Mouse (Mus musculus): ENCODE results near the gene Cdk6. TPM values are rescaled to one million over a fixed set of nuclear protein-coding genes. Genes with fewer than 3 reads are reported as not detected.
"Not testable (repeated sequence)": the region's sequence is repeated elsewhere in the genome, so short reads cannot be mapped to it uniquely, and the experiment has no call there.

The Cdk6 gene
- polyA plus RNA-seq, 1 experiment from 2014 or later, result 21.6 TPM

DNA sequence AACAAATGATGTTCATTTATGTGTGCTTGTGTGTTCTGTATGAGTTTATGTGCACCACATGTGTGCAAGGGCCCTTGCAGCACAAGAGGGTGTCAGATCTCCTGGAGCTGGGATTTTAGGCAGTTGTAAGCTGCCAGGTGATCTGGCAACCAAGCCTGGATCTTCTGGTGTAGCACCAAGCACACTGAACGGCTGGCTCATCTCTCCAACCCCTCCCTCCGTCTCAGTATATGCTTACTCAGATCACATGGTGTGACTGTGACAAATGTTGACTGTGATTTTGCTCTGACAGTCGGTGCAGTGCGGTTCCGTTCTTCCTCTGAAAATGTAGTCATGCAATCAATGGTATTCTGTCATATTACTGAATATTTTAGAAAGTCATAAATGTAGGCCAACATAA, 45.9 kb downstream of the Cdk6 start:
- 60% methylated on average over 5 of the region's 5 CpGs for WGBS
- Histone ChIP-seq H3K36me3 (no peaks in the 10 kb centered on the region), H3K27me3 (ENCODE audit: low read depth, poor library complexity, severe bottlenecking) (no peaks in the 10 kb centered on the region)

DNA sequence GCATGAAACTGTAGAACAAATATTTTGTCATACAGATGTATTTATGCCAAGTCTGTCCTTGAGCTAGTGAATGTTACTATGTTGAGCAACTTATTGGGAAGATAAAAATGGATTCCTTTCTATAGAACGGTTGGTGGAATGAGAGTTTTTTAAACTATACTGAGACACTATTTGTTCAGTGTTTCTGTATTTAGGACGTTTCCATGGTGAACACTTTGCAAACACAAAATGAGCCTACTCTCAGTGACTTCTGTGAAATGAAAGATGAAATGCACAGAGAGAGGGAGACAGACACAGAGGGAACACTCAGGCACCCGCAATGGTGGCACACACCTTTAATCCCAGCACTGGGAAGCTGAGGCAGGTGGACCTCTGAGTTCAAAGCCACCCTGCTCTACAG, 51.6 kb downstream of the Cdk6 start:
- no peak for DNase-seq (ENCODE audit: low spot score)
- WGBS, result 90% methylated on average over 3 of the region's 3 CpGs
- no peaks in the 10 kb centered on the region for H3K27me3 ChIP-seq (ENCODE audit: low read depth, poor library complexity, severe bottlenecking)
- 0 out of 2 replicates have a peak, but pooled peaks cover 2% of the 10 kb centered on the region for H3K36me3 ChIP-seq
- no peak overlapping the region for H3K27ac ChIP-seq (replicated peaks)
- no peaks in the 10 kb centered on the region for H3K9me3 ChIP-seq (replicated peaks)
- no peak overlapping the region for H3K4me3 ChIP-seq
- peaks cover 19% of the 10 kb centered on the region; the same call in 1 of the 2 replicates for H3K4me1 ChIP-seq

More for the DNA sequence above, 45.9 kb downstream of the Cdk6 start:
- Histone ChIP-seq H3K4me3 (no peak overlapping the region), H3K4me1 (peaks cover 15% of the 10 kb centered on the region), H3K27ac (replicated peaks) (no peak overlapping the region), H3K9me3 (replicated peaks) (no peaks in the 10 kb centered on the region)
- no peak for DNase-seq (ENCODE audit: low spot score)

DNA sequence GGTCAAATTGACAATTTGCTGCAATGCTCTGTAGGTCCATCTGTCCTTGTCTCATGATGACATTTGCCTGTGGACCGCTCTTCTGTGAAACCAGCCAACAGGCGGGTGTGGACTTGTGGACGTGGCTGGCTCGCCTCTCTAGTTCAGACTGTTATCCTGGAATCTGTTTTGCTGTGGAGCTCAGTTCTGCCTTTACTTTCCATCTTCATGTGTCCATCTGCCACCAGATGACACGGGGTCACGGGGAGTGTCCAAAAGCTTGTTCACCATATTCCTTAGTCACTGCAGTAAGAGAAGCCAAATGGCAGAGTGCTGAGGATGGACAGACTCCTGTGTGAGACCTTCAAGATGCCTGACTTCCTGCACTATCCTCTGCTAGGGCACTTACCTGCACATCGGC, 52.9 kb downstream of the Cdk6 start:
- 89% methylated on average over 7 of the region's 7 CpGs for WGBS
- Histone ChIP-seq H3K27ac (replicated peaks) (peak overlapping the region; percentile 55; the same call in 1 of the 2 replicates), H3K4me3 (no peak overlapping the region), H3K4me1 (peaks cover 19% of the 10 kb centered on the region; the same call in 1 of the 2 replicates), H3K9me3 (replicated peaks) (no peaks in the 10 kb centered on the region), H3K36me3 (0 out of 2 replicates have a peak, but pooled peaks cover 2% of the 10 kb centered on the region), H3K27me3 (ENCODE audit: low read depth, poor library complexity, severe bottlenecking) (no peaks in the 10 kb centered on the region)
- no peak for DNase-seq (ENCODE audit: low spot score)

DNA sequence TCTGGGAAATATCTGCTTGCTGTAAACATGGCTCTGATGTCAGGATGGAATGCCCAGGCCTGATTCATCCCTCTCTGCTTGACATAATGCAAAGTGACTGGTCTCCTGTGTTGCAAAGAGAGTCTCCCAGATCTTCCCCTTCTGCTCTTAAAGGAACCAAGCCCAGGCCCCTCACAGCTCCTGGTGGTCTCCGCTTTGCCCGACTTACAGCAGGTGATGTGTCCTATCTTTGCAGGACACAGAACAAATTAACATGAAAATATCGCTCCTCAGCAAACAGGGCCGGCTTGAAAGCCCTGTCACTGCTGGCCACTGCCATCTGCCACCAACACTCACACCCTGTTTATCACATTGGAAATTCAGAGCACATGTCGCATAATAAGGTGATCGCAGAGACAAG, 53.7 kb downstream of the Cdk6 start:
- Histone ChIP-seq H3K4me1 (peaks cover 19% of the 10 kb centered on the region; the same call in 1 of the 2 replicates), H3K27me3 (ENCODE audit: low read depth, poor library complexity, severe bottlenecking) (no peaks in the 10 kb centered on the region), H3K9me3 (replicated peaks) (no peaks in the 10 kb centered on the region), H3K36me3 (0 out of 2 replicates have a peak, but pooled peaks cover 2% of the 10 kb centered on the region), H3K27ac (replicated peaks) (peak overlapping the region; percentile 69), H3K4me3 (no peak overlapping the region)
- peak; percentile 24 for DNase-seq (ENCODE audit: low spot score)
- WGBS, result 64% methylated on average over 6 of the region's 6 CpGs

DNA sequence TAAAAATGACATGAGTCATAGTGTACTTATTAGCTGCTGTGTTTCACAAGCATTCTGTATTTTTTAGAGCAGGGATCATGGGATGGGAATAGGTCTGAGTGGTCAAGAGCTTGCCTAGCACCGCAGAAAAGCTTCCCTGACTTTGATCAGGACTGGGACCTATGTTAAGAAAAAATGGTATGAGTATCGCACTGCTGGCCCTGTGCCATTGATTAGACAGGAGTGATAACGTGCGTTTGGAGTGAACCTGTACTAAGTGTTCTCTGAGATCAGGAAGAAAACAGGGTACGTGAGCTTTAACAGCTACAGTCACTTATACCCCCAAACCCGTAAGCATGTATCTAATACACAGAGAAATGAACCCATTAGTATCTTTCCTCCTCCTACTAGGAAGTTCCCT, 54.9 kb downstream of the Cdk6 start:
- WGBS, result 95% methylated on average over 6 of the region's 6 CpGs
- no peak overlapping the region for H3K4me3 ChIP-seq
- no peaks in the 10 kb centered on the region for H3K9me3 ChIP-seq (replicated peaks)
- peaks cover 19% of the 10 kb centered on the region; the same call in 1 of the 2 replicates for H3K4me1 ChIP-seq
- no peak for DNase-seq (ENCODE audit: low spot score)
- 0 out of 2 replicates have a peak, but pooled peaks cover 2% of the 10 kb centered on the region for H3K36me3 ChIP-seq
- peak overlapping the region; percentile 69; the same call in 1 of the 2 replicates for H3K27ac ChIP-seq (replicated peaks)
- H3K27me3 ChIP-seq (ENCODE audit: low read depth, poor library complexity, severe bottlenecking), result no peaks in the 10 kb centered on the region

DNA sequence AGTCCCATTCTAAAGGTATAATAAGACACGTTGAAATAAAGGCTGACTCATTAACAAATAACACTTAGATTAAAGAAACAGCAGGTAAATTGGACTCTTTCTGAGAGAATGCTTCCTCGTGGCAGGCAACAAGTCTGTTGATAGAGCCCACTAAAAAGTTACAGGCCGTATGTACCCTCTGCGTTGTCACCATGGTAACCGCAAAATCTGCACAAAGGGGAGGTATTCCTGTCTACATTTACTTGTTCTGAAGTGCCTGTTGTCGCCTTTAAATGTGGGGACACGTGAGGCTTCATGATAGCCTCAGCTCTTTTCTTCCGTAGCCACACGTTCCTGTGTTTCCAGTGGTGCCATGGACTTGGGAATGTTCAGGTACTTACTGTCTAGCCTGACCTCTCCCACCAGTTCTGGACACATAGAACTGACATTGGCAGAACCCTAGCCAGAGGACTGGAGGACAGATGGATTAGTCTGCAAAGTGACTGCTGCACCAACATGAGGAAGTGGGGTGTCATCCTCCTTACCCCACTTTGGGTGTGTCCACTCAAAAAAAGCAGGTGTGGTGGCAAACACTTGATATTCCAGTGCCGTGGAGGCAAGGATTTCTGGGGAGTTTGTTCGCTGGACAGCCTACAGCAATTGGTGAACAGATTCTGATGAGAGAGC, 55.8 kb downstream of the Cdk6 start:
- no peak for DNase-seq (ENCODE audit: low spot score)
- Histone ChIP-seq H3K4me3 (no peak overlapping the region), H3K9me3 (replicated peaks) (no peaks in the 10 kb centered on the region), H3K27ac (replicated peaks) (no peak overlapping the region), H3K36me3 (0 out of 2 replicates have a peak, but pooled peaks cover 2% of the 10 kb centered on the region), H3K4me1 (peaks cover 19% of the 10 kb centered on the region; the same call in 1 of the 2 replicates), H3K27me3 (ENCODE audit: low read depth, poor library complexity, severe bottlenecking) (no peaks in the 10 kb centered on the region)
- whole genome bisulfite sequencing, result 86% methylated on average over 11 of the region's 11 CpGs

DNA sequence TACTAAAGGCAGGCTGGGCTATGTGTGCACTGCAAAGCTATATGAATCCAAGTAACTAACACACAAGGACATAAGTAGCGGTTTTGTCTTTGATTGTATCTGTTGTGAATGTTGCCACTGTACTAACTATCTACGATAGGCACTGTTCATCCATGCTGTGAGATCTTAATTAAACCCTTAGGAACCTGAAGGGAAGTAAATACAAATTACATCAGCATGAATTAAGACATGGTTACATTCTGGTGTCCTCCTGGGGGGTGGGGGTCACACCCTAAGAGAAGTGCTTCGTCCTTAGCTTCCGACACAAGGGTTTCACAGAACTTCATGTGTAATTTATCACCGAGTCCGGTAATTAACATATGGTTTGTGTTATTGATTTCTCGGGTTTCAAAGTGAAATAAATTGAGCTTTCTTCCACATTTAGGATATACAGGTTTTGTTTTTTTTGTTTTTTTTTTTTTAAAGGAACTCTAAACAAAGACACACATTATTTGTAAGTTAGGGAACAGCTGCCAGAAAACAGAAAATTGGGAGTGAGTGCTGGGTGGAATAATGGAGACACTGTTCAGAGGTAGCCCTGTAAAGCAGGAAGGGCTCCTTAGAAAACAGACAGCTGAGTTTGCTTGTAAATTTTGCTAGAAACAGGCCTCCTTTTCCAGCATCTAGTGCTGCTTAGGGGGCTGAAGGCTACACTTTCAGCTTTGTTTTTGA, 58.7 kb downstream of the Cdk6 start:
- peaks cover 10% of the 10 kb centered on the region; the same call in 1 of the 2 replicates for H3K4me1 ChIP-seq
- H3K27ac ChIP-seq (replicated peaks), result no peak overlapping the region
- H3K36me3 ChIP-seq, result 0 out of 2 replicates have a peak, but pooled peaks cover 2% of the 10 kb centered on the region
- H3K9me3 ChIP-seq (replicated peaks), result no peaks in the 10 kb centered on the region
- H3K27me3 ChIP-seq (ENCODE audit: low read depth, poor library complexity, severe bottlenecking), result no peaks in the 10 kb centered on the region
- WGBS, result 73% methylated on average over 7 of the region's 7 CpGs
- H3K4me3 ChIP-seq, result no peak overlapping the region
- no peak for DNase-seq (ENCODE audit: low spot score)

DNA sequence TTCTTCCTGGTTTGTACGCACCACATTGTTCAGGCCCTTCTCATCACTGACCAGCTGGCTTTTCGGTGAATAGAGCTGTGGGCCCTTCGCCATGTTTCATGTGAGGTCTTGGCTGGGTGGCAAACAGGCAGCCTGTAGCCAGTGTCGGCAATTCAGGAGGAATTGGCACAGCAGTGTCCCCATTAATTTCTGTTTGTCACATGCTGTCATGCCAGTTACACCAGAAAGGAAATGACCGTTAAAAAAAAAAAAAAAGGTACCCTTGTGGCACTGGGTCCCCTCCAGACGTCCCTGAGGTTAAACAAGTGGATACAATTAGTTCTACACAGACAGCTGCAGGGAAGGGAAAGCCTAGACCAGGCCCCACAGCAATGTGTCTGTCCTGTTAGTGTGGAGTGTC, 63.8 kb downstream of the Cdk6 start:
- no peak for DNase-seq (ENCODE audit: low spot score)
- Histone ChIP-seq H3K27ac (replicated peaks) (no peak overlapping the region), H3K27me3 (ENCODE audit: low read depth, poor library complexity, severe bottlenecking) (no peaks in the 10 kb centered on the region), H3K36me3 (no peaks in the 10 kb centered on the region), H3K4me1 (no peaks in the 10 kb centered on the region), H3K4me3 (no peak overlapping the region), H3K9me3 (replicated peaks) (no peaks in the 10 kb centered on the region)
- WGBS, result 74% methylated on average over 6 of the region's 6 CpGs

DNA sequence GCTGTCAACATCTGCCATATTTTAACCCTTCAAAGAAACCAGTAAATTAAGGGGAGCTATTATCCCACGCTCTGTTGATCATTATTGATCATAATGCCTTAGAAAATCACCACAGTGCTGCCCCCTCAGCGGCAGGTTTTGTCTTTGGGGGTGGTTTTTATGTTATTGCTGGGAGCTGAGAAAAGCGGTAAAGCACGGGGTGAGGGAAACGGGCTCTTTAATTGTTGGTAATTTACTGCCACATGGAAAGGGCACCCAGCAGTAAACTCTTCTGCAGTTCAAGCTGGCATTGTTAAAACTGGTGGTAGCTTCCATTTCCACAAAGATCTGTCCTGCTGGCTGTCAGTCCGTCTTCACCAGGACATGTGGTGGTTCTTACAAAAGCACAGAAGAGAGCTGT, 64.2 kb downstream of the Cdk6 start:
- Histone ChIP-seq H3K9me3 (replicated peaks) (no peaks in the 10 kb centered on the region), H3K36me3 (no peaks in the 10 kb centered on the region), H3K27ac (replicated peaks) (no peak overlapping the region), H3K4me1 (no peaks in the 10 kb centered on the region), H3K4me3 (no peak overlapping the region), H3K27me3 (ENCODE audit: low read depth, poor library complexity, severe bottlenecking) (no peaks in the 10 kb centered on the region)
- WGBS, result 86% methylated on average over 6 of the region's 6 CpGs
- DNase-seq (ENCODE audit: low spot score), result no peak

DNA sequence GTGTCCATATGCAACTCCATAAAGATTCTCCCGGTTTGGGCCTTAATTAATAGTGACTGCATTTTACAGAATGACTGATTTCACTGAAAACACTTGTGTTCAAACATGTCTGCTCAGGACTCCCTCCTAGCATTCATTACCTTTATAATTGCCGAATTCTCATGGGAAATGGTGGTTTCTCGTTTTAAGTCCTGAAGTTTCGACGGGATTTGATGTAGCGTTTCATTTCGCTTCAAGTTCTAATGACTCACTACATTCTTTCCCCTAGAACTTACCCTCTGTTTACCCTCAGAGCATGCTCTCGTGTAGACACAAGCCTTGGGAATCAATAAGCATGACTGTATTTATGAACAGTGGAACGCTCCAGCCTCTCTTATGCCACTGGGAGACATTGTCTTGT, 66.6 kb downstream of the Cdk6 start:
- H3K27ac ChIP-seq (replicated peaks), result no peak overlapping the region
- no peak overlapping the region for H3K4me3 ChIP-seq
- WGBS, result 93% methylated on average over 9 of the region's 9 CpGs
- H3K4me1 ChIP-seq, result no peaks in the 10 kb centered on the region
- H3K9me3 ChIP-seq (replicated peaks), result 0 out of 2 replicates have a peak, but pooled peaks cover 2% of the 10 kb centered on the region
- no peaks in the 10 kb centered on the region for H3K36me3 ChIP-seq
- DNase-seq (ENCODE audit: low spot score), result no peak
- no peaks in the 10 kb centered on the region for H3K27me3 ChIP-seq (ENCODE audit: low read depth, poor library complexity, severe bottlenecking)

DNA sequence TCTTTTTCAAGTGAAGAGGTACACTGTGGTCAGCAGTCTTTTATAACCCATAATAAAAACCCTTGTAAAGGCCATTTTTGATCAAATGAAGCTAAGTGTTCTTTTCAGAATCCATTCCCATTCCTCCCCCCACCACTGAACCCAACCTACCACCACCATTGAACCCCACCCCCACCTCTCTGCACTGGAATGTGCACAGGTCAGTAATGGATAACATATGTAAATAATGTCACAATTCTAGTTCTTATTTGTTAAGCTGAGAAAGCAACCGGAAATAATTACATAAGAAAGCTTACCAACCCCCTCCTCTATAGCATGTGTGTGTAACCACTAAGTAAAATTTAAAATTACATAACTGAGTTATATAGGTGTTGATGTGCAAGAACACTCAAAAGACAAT, 76.9 kb downstream of the Cdk6 start:
- not testable (repeated sequence) for H3K4me3 ChIP-seq; H3K9me3 ChIP-seq (replicated peaks); H3K27me3 ChIP-seq (ENCODE audit: low read depth, poor library complexity, severe bottlenecking); H3K36me3 ChIP-seq; H3K4me1 ChIP-seq; DNase-seq (ENCODE audit: low spot score); H3K27ac ChIP-seq (replicated peaks)
- 82% methylated on average over 1 of the region's 1 CpGs for WGBS

DNA sequence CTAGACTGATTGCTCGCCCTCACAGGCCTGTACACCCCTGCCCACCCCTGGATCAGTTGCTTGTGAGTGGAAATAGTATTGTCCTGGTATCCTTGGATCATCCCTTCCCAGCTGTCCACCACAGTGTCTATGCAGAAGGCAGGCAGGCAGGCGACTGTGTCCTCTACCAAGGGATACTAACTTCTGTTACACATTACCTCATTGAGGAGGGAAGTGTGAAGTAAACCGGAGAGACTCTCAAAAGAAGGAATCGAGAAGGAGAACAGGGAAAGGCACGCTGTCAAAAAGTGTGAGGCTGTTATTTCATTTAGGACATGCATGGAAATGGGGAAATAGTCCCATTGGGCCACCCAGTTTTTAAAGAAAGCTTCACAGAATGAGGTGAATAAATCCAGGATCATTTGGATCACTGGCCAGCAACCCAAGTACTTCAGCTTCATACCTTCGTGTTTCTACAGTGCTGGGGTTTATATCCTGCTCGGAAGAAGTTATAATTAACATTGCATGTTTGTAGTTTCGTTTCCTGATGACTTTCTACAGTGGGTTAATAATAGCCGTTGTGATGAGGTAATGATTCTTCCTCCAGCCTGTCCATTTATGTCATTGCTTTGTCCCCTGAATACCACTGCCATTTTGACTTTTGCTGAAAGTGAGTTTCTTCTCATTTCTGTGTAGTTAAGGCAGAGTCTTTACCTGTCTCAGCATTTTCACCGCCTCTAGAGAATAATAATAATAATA, 79.0 kb downstream of the Cdk6 start:
- 84% methylated on average over 10 of the region's 10 CpGs for WGBS
- no peak for DNase-seq (ENCODE audit: low spot score)

More for the DNA sequence above, 79.0 kb downstream of the Cdk6 start:
- no peaks in the 10 kb centered on the region for H3K36me3 ChIP-seq
- no peak overlapping the region for H3K4me3 ChIP-seq
- no peaks in the 10 kb centered on the region for H3K4me1 ChIP-seq
- H3K9me3 ChIP-seq (replicated peaks), result no peaks in the 10 kb centered on the region
- no peaks in the 10 kb centered on the region for H3K27me3 ChIP-seq (ENCODE audit: low read depth, poor library complexity, severe bottlenecking)
- no peak overlapping the region for H3K27ac ChIP-seq (replicated peaks)

Measured in midbrain, embryonic 10.5 days (tissue).